Mouse (Mus musculus) embryo, embryonic 9.5 days (tissue): ENCODE results near the gene Mxra8.
A peak's percentile ranks its signal among the peaks of the same experiment; 100 is the strongest.

Experiments used
- DNase-seq: peaks from one replicate; pipeline ENCODE4 v3.0.0-alpha.2; 2017; ENCODE audit errors: extremely low spot score

Gene Mxra8

DNA sequence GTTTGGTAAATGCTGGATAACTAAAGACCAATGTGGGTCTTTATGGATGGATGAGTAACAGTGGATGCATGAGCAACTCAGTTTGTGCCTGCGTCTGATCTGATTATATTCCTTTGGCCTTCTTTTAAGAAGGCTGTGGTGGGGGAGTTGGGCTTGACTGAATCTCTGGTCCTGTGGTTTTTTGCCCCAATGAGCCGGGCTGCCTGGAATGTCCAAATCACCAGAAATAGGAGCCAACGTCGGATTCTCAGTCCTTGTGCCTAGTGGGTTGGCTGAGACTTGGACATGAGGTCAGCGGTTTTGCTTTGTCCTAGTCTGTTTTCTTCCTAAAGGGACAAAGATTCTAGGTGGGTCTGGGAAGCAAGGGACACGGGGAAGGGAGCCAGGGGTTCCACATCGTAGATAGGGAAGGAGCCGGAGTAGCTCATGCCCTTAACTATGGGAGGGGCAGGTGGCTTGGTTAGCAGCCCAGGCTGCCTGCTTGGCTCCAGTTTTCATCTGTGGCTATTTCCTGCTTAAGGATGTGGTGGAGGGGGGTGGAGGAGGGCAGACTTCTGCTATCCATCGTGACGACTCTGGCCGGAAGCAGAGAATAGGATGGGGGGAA lies 2.0 kb upstream of the Mxra8 start:
- DNase-seq: no peak

- no peak for DNase-seq
These were observed 1.0 kb upstream of the Mxra8 start for GRCm38 (mm10) chr4:155838187-155839153.

DNA sequence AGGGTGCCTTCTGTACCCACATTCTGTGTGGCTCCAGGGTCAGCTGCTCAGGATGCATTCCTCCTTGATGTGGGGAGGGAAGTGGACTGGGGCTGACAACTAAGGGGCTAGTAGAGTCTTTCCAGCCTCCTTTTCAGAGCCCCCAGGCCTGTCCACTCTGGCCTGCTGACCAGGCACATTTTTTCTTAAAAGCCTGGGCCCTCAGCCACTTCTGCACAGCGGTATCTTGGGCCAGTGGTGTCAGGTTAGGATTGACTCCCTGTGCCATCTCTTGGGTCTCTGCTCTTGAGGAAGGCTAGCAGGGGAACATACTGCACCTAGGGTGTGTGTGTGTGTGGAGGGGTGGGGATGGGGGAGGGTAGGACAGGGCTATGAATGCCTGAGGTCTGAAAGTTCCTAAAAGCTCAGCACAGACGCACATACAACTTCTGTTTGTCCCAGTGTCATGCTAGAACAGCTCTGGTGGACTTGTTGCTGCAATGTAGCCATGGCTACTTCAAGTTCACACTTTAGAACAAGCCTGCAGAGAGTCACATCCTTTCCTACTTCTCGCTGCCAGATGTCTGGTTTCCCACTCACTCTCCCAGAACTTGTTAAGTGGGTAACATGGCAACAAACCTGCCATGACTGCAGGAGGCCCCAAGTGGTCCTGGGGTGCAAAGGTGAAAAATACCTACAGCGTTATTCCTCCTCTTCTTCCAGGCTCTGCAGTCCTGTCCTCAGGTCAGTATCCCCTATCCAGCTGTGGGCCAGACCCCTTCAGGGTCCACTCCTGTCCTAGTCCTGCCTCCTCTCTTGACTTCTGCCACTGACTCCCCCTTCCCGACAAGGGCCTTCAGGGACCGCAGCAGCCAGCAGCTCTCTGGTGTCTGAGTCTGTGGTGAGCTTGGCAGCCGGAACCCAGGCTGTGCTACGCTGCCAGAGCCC lies 859 bp downstream of the Mxra8 start:
- no peak for DNase-seq

GRCm38 (mm10) chr4:155841003-155841454 lies 1.5 kb downstream of the Mxra8 start:
- peak; percentile 69 for DNase-seq

- DNase-seq: no peak
These were observed 2.3 kb downstream of the Mxra8 start for GRCm38 (mm10) chr4:155841651-155842270.

DNA sequence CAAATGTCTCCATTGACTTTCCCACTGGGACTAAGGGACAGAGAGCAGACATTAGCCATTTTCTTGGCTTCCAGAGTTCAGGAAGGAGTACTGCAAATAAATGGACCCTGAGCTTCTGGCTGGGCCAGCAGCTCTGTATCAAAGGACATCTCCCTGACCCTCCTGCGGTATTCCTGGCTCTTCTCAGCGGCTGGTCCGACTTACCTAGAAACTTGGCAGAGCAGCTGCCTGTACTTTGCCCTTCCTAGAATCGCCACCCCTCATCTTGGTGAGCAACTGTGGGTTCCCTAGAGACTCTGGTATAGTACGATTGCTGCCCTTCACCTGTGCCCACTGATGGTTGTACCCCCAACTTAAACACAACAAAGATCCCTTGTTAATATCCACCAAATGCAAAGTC lies 3.8 kb downstream of the Mxra8 start:
- DNase-seq: no peak

GRCm38 (mm10) chr4:155846871-155847578 lies 7.5 kb downstream of the Mxra8 start, which contains the start of gene Dvl1:
Dvl1 (plus strand) TSS chr4:155847402.
- DNase-seq: peak; percentile 96

GRCm38 (mm10) chr4:155847591-155848352 lies 8.3 kb downstream of the Mxra8 start:
- peak; percentile 45 for DNase-seq

DNA sequence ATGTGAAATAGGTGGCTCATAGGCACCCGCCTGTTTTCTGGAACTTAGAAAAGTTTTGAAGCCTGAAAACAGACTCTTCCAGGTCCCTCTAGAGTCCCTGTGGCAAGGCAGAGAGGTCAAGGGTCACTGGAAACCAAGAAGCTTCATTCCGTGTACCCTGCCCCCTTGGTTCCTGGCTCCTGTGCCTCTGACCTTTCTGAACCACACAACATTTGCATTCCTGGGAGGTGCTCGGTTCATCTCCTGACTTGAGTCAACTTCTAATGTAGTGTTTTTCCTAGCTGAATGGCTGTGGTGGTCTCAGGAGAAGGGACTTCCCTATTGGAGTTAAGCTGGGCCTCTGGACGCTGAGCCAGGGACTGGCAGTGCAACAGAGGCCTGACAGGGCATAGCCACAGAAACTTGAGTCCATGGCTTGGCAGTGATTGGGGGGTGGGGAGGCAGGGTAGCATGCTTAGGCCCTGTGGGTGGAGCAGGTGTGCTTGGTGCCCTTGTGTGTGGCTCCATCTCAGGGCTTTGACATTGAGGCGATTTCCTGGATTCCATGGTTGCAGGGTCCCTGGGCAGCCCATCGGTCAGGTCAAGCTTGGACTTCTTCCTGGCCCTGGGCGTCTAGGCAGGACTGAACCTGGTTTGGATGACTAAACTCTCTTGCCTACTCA lies 9.1 kb downstream of the Mxra8 start:
- no peak for DNase-seq

DNA sequence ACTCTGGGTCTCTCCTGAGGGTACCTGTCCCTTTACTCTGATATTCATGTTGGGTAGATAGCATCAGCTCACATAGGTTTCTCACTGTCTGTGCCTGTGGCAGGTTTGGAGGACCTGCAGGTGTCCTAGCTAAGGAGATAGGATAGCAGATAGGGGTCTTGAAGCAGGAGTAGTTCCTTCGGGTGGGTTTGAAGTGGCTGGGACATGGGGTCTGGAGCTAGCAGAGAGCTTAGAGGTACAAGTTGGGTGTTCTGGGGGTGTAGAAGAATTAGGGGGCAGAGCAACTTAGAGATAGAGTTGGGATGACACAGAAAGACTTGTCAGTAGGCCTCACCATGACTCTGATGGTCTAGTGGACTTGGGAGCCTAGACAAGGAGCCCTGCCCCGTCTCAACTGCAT lies 9.9 kb downstream of the Mxra8 start:
- no peak for DNase-seq

GRCm38 (mm10) chr4:155849792-155850451 lies 10.4 kb downstream of the Mxra8 start:
- no peak for DNase-seq

DNA sequence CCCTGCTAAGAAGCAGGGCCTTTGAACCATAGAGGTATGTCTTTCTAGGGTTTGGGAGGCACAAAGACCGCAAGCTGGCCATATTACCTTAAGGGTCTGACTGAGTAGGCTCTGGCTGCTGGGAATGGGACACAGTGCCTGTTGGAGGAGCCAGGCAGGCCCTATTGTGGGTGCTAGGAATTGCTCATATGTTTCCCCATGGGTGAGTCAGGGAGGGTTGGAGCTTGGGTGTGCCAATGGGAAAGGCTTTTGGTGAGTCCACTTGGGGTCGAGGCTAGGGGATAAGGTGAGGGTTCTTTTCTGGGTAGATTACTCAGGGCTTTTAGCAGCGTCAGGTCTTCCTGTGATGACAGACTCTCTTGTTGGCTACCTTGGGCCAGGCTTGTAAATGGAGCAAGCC lies 11.9 kb downstream of the Mxra8 start:
- DNase-seq: no peak

GRCm38 (mm10) chr4:155851951-155852411 lies 12.5 kb downstream of the Mxra8 start:
- DNase-seq: no peak

DNA sequence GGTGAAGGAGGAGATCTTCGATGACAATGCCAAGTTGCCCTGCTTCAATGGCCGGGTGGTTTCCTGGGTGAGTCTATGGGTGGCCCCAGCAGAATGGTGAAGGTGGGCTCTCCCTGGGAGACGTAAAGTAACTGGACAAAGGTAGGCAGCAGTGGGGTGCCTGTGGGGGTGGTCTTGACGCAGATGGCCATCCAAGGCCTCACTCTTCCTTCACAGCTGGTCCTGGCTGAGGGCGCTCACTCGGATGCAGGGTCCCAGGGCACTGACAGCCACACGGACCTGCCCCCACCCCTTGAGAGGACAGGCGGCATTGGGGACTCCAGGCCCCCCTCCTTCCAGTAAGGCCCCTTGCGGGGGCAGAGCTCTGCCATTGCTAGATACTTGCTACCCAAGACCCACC lies 13.9 kb downstream of the Mxra8 start:
- DNase-seq: no peak

GRCm38 (mm10) chr4:155854991-155855390 lies 15.5 kb downstream of the Mxra8 start:
- no peak for DNase-seq

DNA sequence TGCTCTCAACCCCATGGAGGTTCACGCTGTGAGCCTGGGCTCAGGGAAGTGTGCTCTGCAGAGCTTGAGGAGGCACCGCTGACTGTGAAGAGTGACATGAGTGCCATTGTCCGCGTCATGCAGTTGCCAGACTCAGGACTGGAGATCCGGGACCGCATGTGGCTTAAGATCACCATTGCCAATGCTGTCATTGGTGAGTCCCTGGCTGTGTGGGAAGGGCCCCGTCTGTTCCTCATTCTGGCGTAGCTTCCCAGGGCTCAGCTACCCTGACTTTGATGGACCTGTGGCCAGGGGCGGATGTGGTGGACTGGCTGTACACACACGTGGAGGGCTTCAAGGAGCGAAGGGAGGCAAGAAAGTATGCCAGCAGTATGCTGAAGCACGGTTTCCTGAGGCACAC lies 16.6 kb downstream of the Mxra8 start:
- DNase-seq: no peak

DNA sequence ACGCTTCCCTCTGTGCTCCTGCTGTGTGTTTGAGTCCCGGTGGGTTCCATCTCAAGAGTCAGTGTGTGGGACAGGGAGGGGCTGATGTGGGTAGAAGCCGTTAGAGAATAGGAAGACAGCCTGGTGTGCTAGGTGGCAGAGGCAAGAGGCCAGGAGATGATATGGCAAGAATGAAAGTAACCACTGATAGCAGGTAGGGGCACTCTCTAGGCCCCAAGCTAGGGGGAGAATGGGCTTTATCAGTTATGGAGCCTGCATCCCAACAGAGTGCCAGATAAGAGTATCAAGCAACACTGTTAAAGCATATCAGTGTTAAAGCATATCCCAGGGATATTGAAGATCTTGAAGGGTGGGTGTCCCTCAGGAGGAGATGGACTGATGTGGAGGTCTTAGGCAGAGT lies 17.4 kb downstream of the Mxra8 start:
- DNase-seq: no peak

DNA sequence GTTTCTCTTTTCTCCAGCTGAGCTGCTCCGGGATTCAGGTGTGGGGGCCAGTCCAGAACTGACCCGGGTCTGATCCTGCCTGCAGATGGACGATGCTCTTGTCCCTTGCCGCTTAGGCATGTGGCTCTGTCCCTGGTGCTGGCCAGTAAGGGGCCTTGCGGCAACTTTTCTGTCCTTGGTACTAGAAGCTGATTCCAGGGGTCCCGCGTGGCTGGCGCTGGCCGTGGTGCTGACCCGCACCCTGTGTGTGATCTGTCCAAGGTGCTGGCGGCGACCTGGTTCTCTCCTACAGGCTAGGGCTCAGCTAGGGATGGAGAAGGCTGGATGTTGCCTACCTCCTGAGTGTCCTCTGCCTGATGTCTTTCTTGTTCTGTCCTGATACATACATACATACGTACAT lies 19.8 kb downstream of the Mxra8 start:
- DNase-seq: peak; percentile 87

- no peak for DNase-seq
These were observed 22.3 kb downstream of the Mxra8 start for GRCm38 (mm10) chr4:155861787-155862186.
